Mouse (Mus musculus) hindbrain, embryonic 11.5 days (tissue): ENCODE measurements at regions not wholly inside any gene's neighbourhood (a gene's known extent, or its start where the extent isn't known, plus 50 kb on each side); places are given as distances from the start of the nearest gene placed in this dataset.

Source experiments
- ATAC-seq: fragments of 200-750 bp; cut with Nextera tagmentation; 2 replicates; pipeline ENCODE4 v1.8.0; 2017; ENCODE audit warnings: mild to moderate bottlenecking, moderate TSS enrichment, moderate library complexity; ENCODE audit not compliant: low FRiP score
- DNase-seq: peaks from one replicate; pipeline ENCODE4 v3.0.0-alpha.2; 2015; ENCODE audit warnings: low spot score
- H3K27ac ChIP-seq: fragments of 300-500 bp; sonication (generic); 2 replicates; pipeline ENCODE4 v1.5.1; 2014; ENCODE audit warnings: mild to moderate bottlenecking, low read depth, low read length
- H3K27me3 ChIP-seq: fragments of 300-500 bp; sonication (generic); 2 replicates; pipeline ENCODE4 v1.6.1; 2014; ENCODE audit warnings: mild to moderate bottlenecking, low read length, moderate library complexity, mixed read lengths; ENCODE audit not compliant: control insufficient read depth, insufficient read depth
- H3K36me3 ChIP-seq: fragments of 300-500 bp; sonication (generic); 2 replicates; pipeline ENCODE4 v1.6.1; 2014; ENCODE audit warnings: mild to moderate bottlenecking, low read length, moderate library complexity, mixed read lengths; ENCODE audit not compliant: control insufficient read depth, insufficient read depth
- H3K4me1 ChIP-seq: fragments of 300-500 bp; sonication (generic); replicated peaks from 2 replicates; pipeline ENCODE4 v1.6.1; 2014; ENCODE audit warnings: low read length, mixed read lengths; ENCODE audit not compliant: control insufficient read depth, insufficient read depth
- H3K4me2 ChIP-seq: fragments of 300-500 bp; sonication (generic); replicated peaks from 2 replicates; pipeline ENCODE4 v1.6.1; 2014; ENCODE audit warnings: mild to moderate bottlenecking, low read depth, low read length
- H3K4me3 ChIP-seq: fragments of 300-500 bp; sonication (generic); 2 replicates; pipeline ENCODE4 v1.5.1; 2014; ENCODE audit warnings: low read depth, low read length
- H3K9ac ChIP-seq: fragments of 300-500 bp; sonication (generic); 2 replicates; pipeline ENCODE4 v1.6.1; 2014; ENCODE audit warnings: low read depth, low read length
- H3K9me3 ChIP-seq: fragments of 300-500 bp; sonication (generic); 2 replicates; pipeline ENCODE4 v1.6.1; 2016; ENCODE audit warnings: low read length; ENCODE audit not compliant: control insufficient read depth
- WGBS: fragments of 180-500 bp; shearing (Covaris S2); extraction: QIAGEN DNeasy Blood & Tissue Kit; methylation state at CpG from one replicate; pipeline ENCODE4 v1.1.7; 2014; 5-methylcytosine and 5-hydroxymethylcytosine counted together

DNA sequence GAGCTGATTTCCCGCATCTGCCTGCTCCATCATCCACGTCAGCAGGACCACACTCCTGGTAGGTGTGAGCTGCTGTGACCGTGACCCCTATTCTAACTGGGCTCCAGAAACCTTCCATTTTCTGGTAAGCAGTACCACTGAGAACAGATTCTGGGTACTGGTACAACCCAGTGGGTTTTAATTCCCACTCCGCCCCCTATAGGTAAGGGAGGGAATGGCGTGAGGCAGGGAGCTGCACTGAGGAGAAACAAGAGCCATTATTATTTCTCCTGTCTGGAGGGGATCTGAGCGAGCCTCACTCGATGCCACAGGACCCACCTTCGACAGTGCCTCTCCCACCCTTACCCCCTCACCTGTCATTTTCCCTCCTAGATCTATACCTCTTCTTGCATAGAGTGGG lies 493.3 kb downstream of the Med13l start:
- Histone ChIP-seq H3K9ac (no peak overlapping the region), H3K27ac (no peak overlapping the region), H3K4me1 (0 out of 2 replicates have a peak, but pooled peaks cover 2% of the 10 kb centered on the region), H3K4me3 (no peak overlapping the region), H3K4me2 (no peak overlapping the region), H3K27me3 (peaks cover 3% of the 10 kb centered on the region), H3K9me3 (no peaks in the 10 kb centered on the region), H3K36me3 (no peaks in the 10 kb centered on the region)
- ATAC-seq (no peak), DNase-seq (no peak)
- 77% methylated on average over 8 of the region's 8 CpGs for WGBS

DNA sequence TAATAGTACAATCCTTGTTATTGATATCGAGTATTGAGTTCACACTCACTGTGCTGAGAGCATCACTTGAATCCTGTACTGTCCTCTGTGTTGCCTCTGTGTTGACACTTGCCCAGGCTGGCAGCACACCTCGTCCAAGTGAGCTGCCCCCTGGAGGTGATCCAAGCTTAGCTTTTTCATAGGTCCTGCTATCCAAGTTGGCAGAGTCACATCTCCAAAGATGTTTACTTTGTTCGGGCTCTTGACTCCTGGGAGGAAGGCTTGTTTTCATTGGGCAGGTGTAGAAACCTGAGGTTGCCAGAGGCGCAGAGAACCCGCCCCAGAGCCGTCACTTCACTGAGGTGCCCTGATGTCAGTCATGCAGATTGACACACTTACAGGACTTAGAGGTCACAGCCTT lies 493.9 kb downstream of the Med13l start:
- no peak for ATAC-seq
- Histone ChIP-seq H3K27ac (no peak overlapping the region), H3K36me3 (no peaks in the 10 kb centered on the region), H3K9me3 (no peaks in the 10 kb centered on the region), H3K27me3 (peaks cover 3% of the 10 kb centered on the region), H3K4me1 (0 out of 2 replicates have a peak, but pooled peaks cover 2% of the 10 kb centered on the region), H3K4me2 (no peak overlapping the region), H3K9ac (no peak overlapping the region), H3K4me3 (no peak overlapping the region)
- WGBS, result 55% methylated on average over 6 of the region's 6 CpGs
- DNase-seq, result no peak

DNA sequence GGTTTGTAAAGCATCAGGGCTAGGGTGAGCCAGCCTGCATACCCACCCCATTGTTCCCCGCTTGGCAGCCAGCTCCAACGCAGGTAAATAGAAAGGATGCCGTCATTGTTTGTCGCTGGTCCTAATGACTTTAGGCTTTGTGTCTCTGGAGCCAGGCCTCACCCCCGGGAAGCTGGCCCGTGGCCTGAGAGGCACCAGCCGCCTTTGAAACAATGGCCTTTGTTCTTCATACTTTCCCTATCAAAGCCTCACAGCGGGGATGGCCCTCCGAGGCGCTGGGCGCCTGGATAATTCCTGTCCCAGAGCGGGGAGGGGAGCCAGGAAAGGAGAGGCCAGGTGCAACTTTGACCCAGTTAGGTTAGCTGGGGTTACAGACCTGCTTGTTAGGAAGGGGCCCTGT lies 495.0 kb downstream of the Med13l start:
- Histone ChIP-seq H3K27ac (no peak overlapping the region), H3K9ac (no peak overlapping the region), H3K4me3 (no peak overlapping the region), H3K27me3 (peaks cover 3% of the 10 kb centered on the region), H3K4me1 (0 out of 2 replicates have a peak, but pooled peaks cover 2% of the 10 kb centered on the region), H3K36me3 (no peaks in the 10 kb centered on the region), H3K4me2 (no peak overlapping the region), H3K9me3 (no peaks in the 10 kb centered on the region)
- peak; percentile 61 for DNase-seq
- 2% methylated on average over 12 of the region's 12 CpGs for WGBS
- peak; percentile 14; the same call in 1 of the 2 replicates for ATAC-seq

DNA sequence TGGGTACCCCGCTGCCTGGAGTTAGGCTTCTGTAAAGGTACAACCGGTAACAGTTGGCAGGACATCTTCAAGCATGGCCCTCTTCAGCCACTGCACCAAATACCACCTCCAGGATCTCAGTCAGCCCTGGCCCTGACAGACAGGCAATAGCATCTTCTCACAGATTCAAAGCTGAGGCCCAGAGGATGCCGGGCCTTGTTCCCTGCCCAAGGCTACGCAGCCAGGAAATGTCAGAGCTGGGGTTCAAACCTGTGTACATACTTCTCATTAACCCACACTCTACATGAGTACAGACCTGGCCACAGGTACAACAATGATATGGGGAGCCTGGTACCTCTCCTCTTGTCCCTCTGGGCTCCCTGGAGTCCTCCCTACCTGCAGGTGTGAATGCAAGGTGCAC lies 497.3 kb downstream of the Med13l start:
- no peak for DNase-seq
- Histone ChIP-seq H3K27me3 (peaks cover 3% of the 10 kb centered on the region), H3K9ac (no peak overlapping the region), H3K4me1 (0 out of 2 replicates have a peak, but pooled peaks cover 2% of the 10 kb centered on the region), H3K4me3 (no peak overlapping the region), H3K27ac (no peak overlapping the region), H3K9me3 (no peaks in the 10 kb centered on the region), H3K36me3 (no peaks in the 10 kb centered on the region), H3K4me2 (no peak overlapping the region)
- no peak for ATAC-seq
- 87% methylated on average over 4 of the region's 4 CpGs for WGBS

DNA sequence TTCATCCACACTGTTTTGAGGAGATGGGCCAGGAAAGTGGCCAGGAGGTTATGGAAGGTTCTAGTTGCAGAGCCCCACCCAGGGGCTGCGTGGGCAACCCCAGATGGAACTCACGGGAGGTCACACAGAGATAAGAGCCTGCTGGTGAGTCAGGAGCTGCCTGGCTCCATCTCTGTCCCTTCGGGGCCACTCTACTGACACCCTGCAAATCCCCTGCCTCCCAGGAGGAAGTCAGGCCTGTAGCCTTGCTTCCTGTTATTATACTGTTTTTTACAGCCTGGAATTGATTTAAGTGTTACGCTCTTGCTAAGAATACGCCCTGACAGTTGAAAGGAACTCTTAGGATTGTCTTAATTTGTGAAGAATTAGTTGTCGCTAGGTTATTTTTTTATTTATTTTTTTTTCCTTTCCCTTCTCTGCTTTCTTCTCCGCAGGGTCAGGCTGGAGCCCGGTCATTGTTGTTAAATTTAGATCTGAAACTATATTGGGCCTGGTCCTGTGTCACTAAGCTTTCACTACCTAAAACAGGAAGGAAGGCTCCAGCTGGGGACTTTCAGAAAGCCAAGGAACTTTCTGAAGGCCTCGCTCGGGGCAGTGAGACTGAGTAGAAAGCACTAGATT lies 497.9 kb downstream of the Med13l start:
- Histone ChIP-seq H3K4me2 (no peak overlapping the region), H3K36me3 (no peaks in the 10 kb centered on the region), H3K4me1 (0 out of 2 replicates have a peak, but pooled peaks cover 2% of the 10 kb centered on the region), H3K4me3 (no peak overlapping the region), H3K27ac (no peak overlapping the region), H3K9ac (no peak overlapping the region), H3K9me3 (no peaks in the 10 kb centered on the region), H3K27me3 (peaks cover 3% of the 10 kb centered on the region)
- DNase-seq, result no peak
- 65% methylated on average over 10 of the region's 10 CpGs for WGBS
- ATAC-seq, result no peak

DNA sequence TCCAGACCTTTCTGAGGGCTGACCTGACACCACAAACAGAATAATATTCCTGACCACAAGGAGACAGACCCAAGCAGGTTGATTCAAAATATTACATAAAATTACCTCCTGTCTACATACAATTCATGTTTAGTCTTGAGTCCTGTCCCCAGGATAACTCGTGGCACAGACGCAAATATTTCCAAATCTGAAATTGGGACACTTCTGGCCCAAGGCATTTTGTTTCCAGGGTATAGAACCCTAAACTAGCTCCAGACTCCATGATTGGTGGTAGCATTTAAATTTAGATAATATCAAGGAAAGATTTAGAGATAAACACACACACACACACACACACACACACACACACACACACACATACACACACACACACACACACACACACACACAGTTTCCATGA lies 498.7 kb downstream of the Med13l start:
- Histone ChIP-seq H3K27ac (no peak overlapping the region), H3K9ac (no peak overlapping the region), H3K27me3 (peaks cover 3% of the 10 kb centered on the region), H3K9me3 (no peaks in the 10 kb centered on the region), H3K4me1 (0 out of 2 replicates have a peak, but pooled peaks cover 2% of the 10 kb centered on the region), H3K4me3 (no peak overlapping the region), H3K4me2 (no peak overlapping the region), H3K36me3 (no peaks in the 10 kb centered on the region)
- ATAC-seq, result no peak
- WGBS, result 94% methylated on average over 2 of the region's 2 CpGs
- DNase-seq, result no peak

DNA sequence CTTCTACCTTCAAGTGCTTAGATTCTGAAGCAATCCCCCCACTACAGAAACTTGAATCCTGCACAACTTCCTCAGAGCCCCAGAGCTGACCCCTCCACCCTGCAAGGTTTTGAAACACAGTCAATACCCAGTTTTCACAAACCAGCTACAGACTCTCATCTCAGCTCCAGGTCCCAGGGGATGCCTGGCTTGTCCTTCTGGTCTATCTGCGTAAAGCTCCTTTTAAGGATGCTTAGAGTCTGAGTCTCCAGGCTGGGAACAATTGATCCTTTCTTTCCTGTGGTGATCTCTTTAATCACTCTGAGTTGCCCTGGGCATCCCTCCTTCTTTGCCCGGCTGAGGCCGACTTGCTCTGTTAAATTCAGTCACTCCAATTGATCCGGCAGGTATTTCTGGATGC lies 500.4 kb downstream of the Med13l start:
- 24% methylated on average over 4 of the region's 4 CpGs for whole genome bisulfite sequencing
- no peaks in the 10 kb centered on the region; the same call in 1 of the 2 replicates for H3K27me3 ChIP-seq

DNA sequence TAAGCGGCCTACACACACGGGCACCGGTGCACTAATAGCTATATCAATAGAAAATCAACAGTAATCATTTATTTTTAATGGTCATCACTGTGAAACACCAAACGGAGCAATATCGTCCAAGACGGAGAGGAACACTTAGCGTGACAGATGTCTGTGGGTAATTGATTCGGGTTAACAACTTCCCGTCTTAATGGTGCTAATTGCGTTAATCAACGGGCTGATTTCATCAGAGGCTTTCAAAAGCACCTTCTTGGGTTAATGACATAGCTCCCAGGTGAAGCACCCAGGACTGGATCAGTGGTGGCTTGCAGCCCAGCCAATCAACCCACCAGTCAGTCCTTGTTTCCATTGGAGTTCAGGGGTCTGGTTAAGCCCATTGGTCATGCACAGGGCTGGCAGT lies 502.0 kb downstream of the Med13l start:
- Histone ChIP-seq H3K4me3 (no peak overlapping the region), H3K27ac (no peak overlapping the region), H3K9me3 (no peaks in the 10 kb centered on the region), H3K27me3 (no peaks in the 10 kb centered on the region), H3K4me1 (no peaks in the 10 kb centered on the region), H3K9ac (no peak overlapping the region), H3K4me2 (no peak overlapping the region), H3K36me3 (no peaks in the 10 kb centered on the region)
- ATAC-seq, result no peak
- no peak for DNase-seq
- 90% methylated on average over 11 of the region's 11 CpGs for WGBS

More for the DNA sequence above, 500.4 kb downstream of the Med13l start:
- H3K4me3 ChIP-seq, result no peak overlapping the region
- H3K4me2 ChIP-seq, result no peak overlapping the region
- ATAC-seq (no peak), DNase-seq (no peak)
- H3K27ac ChIP-seq, result no peak overlapping the region
- no peaks in the 10 kb centered on the region for H3K9me3 ChIP-seq
- H3K4me1 ChIP-seq, result no peaks in the 10 kb centered on the region
- no peak overlapping the region for H3K9ac ChIP-seq
- no peaks in the 10 kb centered on the region for H3K36me3 ChIP-seq

DNA sequence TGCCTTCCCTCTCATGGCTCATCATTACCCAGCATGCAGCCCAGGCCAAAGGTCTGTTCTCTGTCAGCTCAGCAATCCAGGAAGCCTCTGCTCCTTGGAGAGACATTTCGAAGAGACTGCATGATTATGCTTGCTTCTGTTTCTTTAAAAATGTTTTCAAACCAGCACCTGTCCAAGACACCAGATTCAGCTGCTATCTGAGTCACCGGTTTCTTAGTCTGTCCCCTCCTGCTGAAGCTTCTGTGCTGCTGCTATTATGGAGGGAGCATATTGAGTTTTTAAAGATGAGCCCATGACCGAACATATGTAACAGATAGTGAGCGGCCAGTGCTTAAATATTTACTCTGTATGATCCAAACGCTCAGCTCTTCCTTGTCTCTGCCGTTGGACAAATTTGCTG lies 506.2 kb downstream of the Med13l start:
- no peak overlapping the region for H3K4me3 ChIP-seq
- H3K9ac ChIP-seq, result no peak overlapping the region
- H3K9me3 ChIP-seq, result no peaks in the 10 kb centered on the region
- H3K36me3 ChIP-seq, result no peaks in the 10 kb centered on the region
- WGBS, result 85% methylated on average over 6 of the region's 6 CpGs
- no peak for DNase-seq
- H3K4me1 ChIP-seq, result no peaks in the 10 kb centered on the region
- H3K27ac ChIP-seq, result no peak overlapping the region
- no peak for ATAC-seq
- no peaks in the 10 kb centered on the region for H3K27me3 ChIP-seq
- H3K4me2 ChIP-seq, result no peak overlapping the region
